Mouse (Mus musculus): ENCODE measurements at regions not wholly inside any gene's neighbourhood (a gene's known extent, or its start where the extent isn't known, plus 50 kb on each side); places are given as distances from the start of the nearest gene placed in this dataset.

DNA sequence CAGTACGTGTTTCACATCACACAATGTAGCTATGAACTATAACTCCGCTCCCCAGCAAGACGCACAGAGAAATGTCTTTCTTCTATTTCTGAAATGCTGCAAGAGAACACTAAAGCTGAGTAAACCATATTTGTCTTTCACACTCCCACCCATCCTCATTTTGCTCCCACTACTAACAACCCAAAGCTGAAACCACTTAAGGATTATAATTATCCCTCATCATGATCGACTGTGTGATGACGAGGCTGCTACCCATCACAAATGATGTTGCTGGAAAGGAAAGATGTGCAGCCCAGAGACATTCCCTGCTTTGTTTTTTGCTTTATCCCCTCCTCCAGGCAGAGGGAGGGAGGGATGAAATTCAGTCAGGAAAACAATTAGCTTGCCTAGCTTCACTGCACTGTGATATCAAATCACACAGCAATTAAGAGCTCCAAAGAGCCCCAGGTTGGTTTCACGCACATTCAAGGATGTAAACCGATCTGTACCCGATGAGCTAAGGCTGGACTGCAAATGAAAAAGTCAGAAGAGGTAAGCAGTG lies 183.5 kb upstream of the Tbl1xr1 start:
- no peaks in the 10 kb centered on the region for H3K36me3 ChIP-seq (ENCODE audit: control insufficient read depth, insufficient read depth, low read length)
- 56% methylated on average over 8 of the region's 8 CpGs for WGBS
- DNase-seq (ENCODE audit: low spot score) (no peak), ATAC-seq (ENCODE audit: low FRiP score, low TSS enrichment) (no peak)
- no peak overlapping the region for H3K9ac ChIP-seq (ENCODE audit: low read length)
- TF ChIP-seq EP300 (optimal IDR thresholded peaks at IDR 0.05) (no peak), CTCF (IDR thresholded peaks at IDR 0.05; ENCODE audit: low read depth) (no peak)
- H3K4me2 ChIP-seq (replicated peaks; ENCODE audit: low read depth) = no peak overlapping the region
- H3K4me3 ChIP-seq (ENCODE audit: low read depth, low read length) = no peak overlapping the region
- H3K27me3 ChIP-seq (ENCODE audit: control insufficient read depth, insufficient read depth, low read length) = no peaks in the 10 kb centered on the region
- no peak overlapping the region for H3K27ac ChIP-seq (replicated peaks)
- no peaks in the 10 kb centered on the region for H3K9me3 ChIP-seq (ENCODE audit: control insufficient read depth, low read length)
- no peaks in the 10 kb centered on the region for H3K4me1 ChIP-seq (replicated peaks; ENCODE audit: control insufficient read depth, insufficient read depth)

DNA sequence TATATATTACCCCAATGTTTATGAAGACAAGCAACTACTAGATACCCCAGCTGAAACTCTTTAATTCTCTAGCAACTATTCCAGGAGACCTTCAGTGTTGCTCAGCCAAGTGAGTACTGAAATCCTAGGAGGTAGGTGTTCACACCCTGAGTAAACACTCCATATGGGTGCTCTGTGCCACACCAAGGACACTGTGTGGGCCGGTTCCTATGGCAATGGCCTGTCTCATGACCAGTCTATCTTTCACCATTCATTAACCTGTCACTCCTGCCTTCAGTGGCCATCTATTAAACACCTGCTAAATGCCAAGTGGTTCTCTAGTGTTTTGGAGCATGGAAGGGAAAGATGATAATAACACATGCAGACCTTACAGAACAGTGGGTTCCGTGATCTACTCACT lies 180.9 kb upstream of the Tbl1xr1 start:
- no peak overlapping the region for H3K9ac ChIP-seq (ENCODE audit: low read length)
- no peaks in the 10 kb centered on the region for H3K9me3 ChIP-seq (ENCODE audit: control insufficient read depth, low read length)
- ATAC-seq (ENCODE audit: low FRiP score, low TSS enrichment) (peak; percentile 90), DNase-seq (ENCODE audit: low spot score) (peak; percentile 43)
- 62% methylated on average over 2 of the region's 2 CpGs for WGBS
- H3K4me2 ChIP-seq (replicated peaks; ENCODE audit: low read depth) = no peak overlapping the region
- H3K27ac ChIP-seq (replicated peaks) = no peak overlapping the region
- no peaks in the 10 kb centered on the region for H3K36me3 ChIP-seq (ENCODE audit: control insufficient read depth, insufficient read depth, low read length)
- H3K27me3 ChIP-seq (ENCODE audit: control insufficient read depth, insufficient read depth, low read length) = no peaks in the 10 kb centered on the region
- TF ChIP-seq CTCF (IDR thresholded peaks at IDR 0.05; ENCODE audit: low read depth) (no peak), EP300 (optimal IDR thresholded peaks at IDR 0.05) (no peak)
- H3K4me3 ChIP-seq (ENCODE audit: low read depth, low read length) = no peak overlapping the region
- no peaks in the 10 kb centered on the region for H3K4me1 ChIP-seq (replicated peaks; ENCODE audit: control insufficient read depth, insufficient read depth)

DNA sequence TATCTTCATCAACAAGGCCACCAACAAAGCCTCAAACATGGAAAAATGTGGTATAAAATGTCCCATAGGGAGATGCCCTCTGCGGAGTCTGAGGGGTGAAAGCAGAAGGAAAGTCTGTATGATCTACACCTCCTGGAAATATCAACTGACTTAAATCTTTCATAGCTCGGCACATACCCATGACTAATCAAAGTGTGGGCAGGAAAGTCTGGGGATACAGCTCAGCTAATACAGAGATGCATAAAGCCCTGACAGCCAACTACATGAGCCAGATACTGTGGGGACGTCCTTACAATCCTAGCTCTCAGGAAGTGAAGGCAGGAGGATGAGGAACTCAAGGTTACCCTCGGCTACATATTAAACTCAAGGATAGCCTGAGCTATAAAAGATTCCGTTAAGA lies 178.2 kb upstream of the Tbl1xr1 start:
- H3K27me3 ChIP-seq (ENCODE audit: control insufficient read depth, insufficient read depth, low read length) = no peaks in the 10 kb centered on the region
- no peaks in the 10 kb centered on the region for H3K36me3 ChIP-seq (ENCODE audit: control insufficient read depth, insufficient read depth, low read length)
- WGBS = 69% methylated on average over 5 of the region's 5 CpGs
- no peak overlapping the region for H3K4me2 ChIP-seq (replicated peaks; ENCODE audit: low read depth)
- DNase-seq (ENCODE audit: low spot score) (no peak), ATAC-seq (ENCODE audit: low FRiP score, low TSS enrichment) (no peak)
- H3K9me3 ChIP-seq (ENCODE audit: control insufficient read depth, low read length) = no peaks in the 10 kb centered on the region
- H3K4me1 ChIP-seq (replicated peaks; ENCODE audit: control insufficient read depth, insufficient read depth) = no peaks in the 10 kb centered on the region
- no peak overlapping the region for H3K9ac ChIP-seq (ENCODE audit: low read length)
- no peak overlapping the region for H3K4me3 ChIP-seq (ENCODE audit: low read depth, low read length)
- H3K27ac ChIP-seq (replicated peaks) = no peak overlapping the region
- TF ChIP-seq CTCF (IDR thresholded peaks at IDR 0.05; ENCODE audit: low read depth) = no peak
- no peak for TF ChIP-seq EP300 (optimal IDR thresholded peaks at IDR 0.05)

GRCm38 (mm10) chr3:21905384-21906073 lies 170.9 kb upstream of the Tbl1xr1 start:
- no peak overlapping the region for H3K4me3 ChIP-seq (ENCODE audit: low read depth, low read length)
- no peak overlapping the region for H3K27ac ChIP-seq (replicated peaks)
- no peaks in the 10 kb centered on the region for H3K9me3 ChIP-seq (ENCODE audit: control insufficient read depth, low read length)
- 18% methylated on average over 2 of the region's 2 CpGs for WGBS
- DNase-seq (ENCODE audit: low spot score) (no peak), ATAC-seq (ENCODE audit: low FRiP score, low TSS enrichment) (no peak)
- no peak overlapping the region for H3K9ac ChIP-seq (ENCODE audit: low read length)
- TF ChIP-seq CTCF (IDR thresholded peaks at IDR 0.05; ENCODE audit: low read depth) (no peak), EP300 (optimal IDR thresholded peaks at IDR 0.05) (no peak)
- no peaks in the 10 kb centered on the region for H3K27me3 ChIP-seq (ENCODE audit: control insufficient read depth, insufficient read depth, low read length)
- no peak overlapping the region for H3K4me2 ChIP-seq (replicated peaks; ENCODE audit: low read depth)
- no peaks in the 10 kb centered on the region for H3K36me3 ChIP-seq (ENCODE audit: control insufficient read depth, insufficient read depth, low read length)
- H3K4me1 ChIP-seq (replicated peaks; ENCODE audit: control insufficient read depth, insufficient read depth) = no peaks in the 10 kb centered on the region

GRCm38 (mm10) chr3:21908828-21909227 lies 167.6 kb upstream of the Tbl1xr1 start:
- Histone ChIP-seq H3K27ac (replicated peaks) (no peak overlapping the region), H3K4me3 (ENCODE audit: low read depth, low read length) (no peak overlapping the region), H3K9ac (ENCODE audit: low read length) (no peak overlapping the region), H3K27me3 (ENCODE audit: control insufficient read depth, insufficient read depth, low read length) (no peaks in the 10 kb centered on the region), H3K4me1 (replicated peaks; ENCODE audit: control insufficient read depth, insufficient read depth) (no peaks in the 10 kb centered on the region), H3K36me3 (ENCODE audit: control insufficient read depth, insufficient read depth, low read length) (no peaks in the 10 kb centered on the region), H3K9me3 (ENCODE audit: control insufficient read depth, low read length) (no peaks in the 10 kb centered on the region), H3K4me2 (replicated peaks; ENCODE audit: low read depth) (no peak overlapping the region)
- TF ChIP-seq CTCF (IDR thresholded peaks at IDR 0.05; ENCODE audit: low read depth) (no peak), EP300 (optimal IDR thresholded peaks at IDR 0.05) (no peak)
- 81% methylated on average over 4 of the region's 4 CpGs for WGBS
- no peak for DNase-seq (ENCODE audit: low spot score)
- ATAC-seq (ENCODE audit: low FRiP score, low TSS enrichment) = no peak

DNA sequence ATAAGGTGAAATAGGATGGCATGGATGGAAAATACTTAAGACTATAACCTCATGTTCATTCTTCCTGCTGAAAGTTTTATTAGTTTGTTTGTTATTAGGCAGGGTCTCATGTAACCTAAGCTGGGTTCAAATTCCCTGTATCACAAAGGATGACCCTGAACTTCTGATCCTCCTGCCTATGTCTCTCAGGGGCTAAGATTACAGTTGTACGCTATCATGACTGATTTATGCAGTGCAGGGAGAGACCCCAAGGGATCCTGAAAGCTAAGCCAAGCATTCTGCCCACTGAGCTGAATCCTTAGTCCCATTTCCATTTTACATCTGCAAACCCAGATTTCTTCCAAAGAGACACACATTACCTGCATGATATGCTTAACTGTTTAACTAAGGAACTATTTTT lies 166.4 kb upstream of the Tbl1xr1 start:
- H3K27ac ChIP-seq (replicated peaks) = no peak overlapping the region
- no peaks in the 10 kb centered on the region for H3K4me1 ChIP-seq (replicated peaks; ENCODE audit: control insufficient read depth, insufficient read depth)
- H3K27me3 ChIP-seq (ENCODE audit: control insufficient read depth, insufficient read depth, low read length) = no peaks in the 10 kb centered on the region
- H3K9ac ChIP-seq (ENCODE audit: low read length) = no peak overlapping the region
- ATAC-seq (ENCODE audit: low FRiP score, low TSS enrichment) (no peak), DNase-seq (ENCODE audit: low spot score) (no peak)
- TF ChIP-seq EP300 (optimal IDR thresholded peaks at IDR 0.05) (no peak), CTCF (IDR thresholded peaks at IDR 0.05; ENCODE audit: low read depth) (no peak)
- no peak overlapping the region for H3K4me3 ChIP-seq (ENCODE audit: low read depth, low read length)
- H3K4me2 ChIP-seq (replicated peaks; ENCODE audit: low read depth) = no peak overlapping the region
- no peaks in the 10 kb centered on the region for H3K36me3 ChIP-seq (ENCODE audit: control insufficient read depth, insufficient read depth, low read length)
- H3K9me3 ChIP-seq (ENCODE audit: control insufficient read depth, low read length) = no peaks in the 10 kb centered on the region
- 64% methylated on average over 1 of the region's 1 CpGs for WGBS
